Mouse (Mus musculus) cerebellum, adult 2 months (tissue): Measurements from ENCODE around the gene Clec2l. TPM values are rescaled to one million over a fixed set of nuclear protein-coding genes. Genes with fewer than 3 reads are reported as not detected.

ENCODE experiments used
- DNase-seq, 2 experiments: peaks; one replicate each; pipeline ENCODE4 v3.0.0; 2021
- H3K27ac ChIP-seq: fragments of 200-500 bp; 2 replicates; pipeline ENCODE4 v1.5.1; 2012; ENCODE audit warnings: low read length, control low read depth, inconsistent platforms; ENCODE audit not compliant: insufficient read depth
- H3K27me3 ChIP-seq: fragments of 200-500 bp; 2 replicates; pipeline ENCODE4 v1.6.1; 2012; ENCODE audit warnings: inconsistent platforms, mild to moderate bottlenecking, low read length, moderate library complexity; ENCODE audit not compliant: control insufficient read depth, insufficient read depth
- H3K4me1 ChIP-seq: fragments of 200-500 bp; 2 replicates; pipeline ENCODE4 v1.6.1; 2011; ENCODE audit warnings: low read length; ENCODE audit not compliant: control insufficient read depth, insufficient read depth
- H3K4me3 ChIP-seq: fragments of 200-500 bp; replicated peaks from 2 replicates; pipeline ENCODE3; 2011; ENCODE audit warnings: mild to moderate bottlenecking, low read depth, low read length, control low read depth; ENCODE audit not compliant: insufficient read depth
- CTCF ChIP-seq: fragments of 200-500 bp; IDR thresholded peaks from 2 replicates; pipeline ENCODE4 v1.5.1; 2011; ENCODE audit warnings: low read depth, mild to moderate bottlenecking, control low read depth, low read length, moderate library complexity, borderline replicate concordance; ENCODE audit not compliant: insufficient read depth
- POLR2A ChIP-seq: fragments of 200-500 bp; IDR thresholded peaks from 2 replicates; pipeline ENCODE4 v1.6.1; 2011; ENCODE audit warnings: low read length, control low read depth, borderline replicate concordance; ENCODE audit not compliant: insufficient read depth
- WGBS: fragments of 180-500 bp; shearing (Covaris S2); methylation state at CpG from one replicate; pipeline ENCODE4 v1.1.7; 2018; 5-methylcytosine and 5-hydroxymethylcytosine counted together
- polyA plus RNA-seq: library from polyadenylated mRNA; depleted of rRNA; stranded (reverse); fragments of >200 nt; gene quantifications from 2 replicates; pipeline ENCODE4 v1.2.3, GENCODE M21; 2012; rRNA removed

Gene Clec2l
- 226 and 246 TPM in 2 replicates for polyA plus RNA-seq

- Histone ChIP-seq H3K27ac (peak within 1 kb of the TSS; percentile 32), H3K4me3 (peak within 1 kb of the TSS; percentile 68), H3K4me1 (peaks cover 11% of the 10 kb centered on the region), H3K27me3 (no peaks in the 10 kb centered on the region)
- WGBS = under 1% methylated on average over 83 of the region's 84 CpGs
- peak; percentile 79 to 81 for DNase-seq
- 0 out of 2 replicates have a peak, but pooled peaks have one; percentile 33 for TF ChIP-seq POLR2A
- no peak for TF ChIP-seq CTCF
Measured at GRCm38 (mm10) chr6:38662714-38663615, at the start of gene Clec2l. Gene Clec2l, plus strand, starts transcription at chr6:38663069.

DNA sequence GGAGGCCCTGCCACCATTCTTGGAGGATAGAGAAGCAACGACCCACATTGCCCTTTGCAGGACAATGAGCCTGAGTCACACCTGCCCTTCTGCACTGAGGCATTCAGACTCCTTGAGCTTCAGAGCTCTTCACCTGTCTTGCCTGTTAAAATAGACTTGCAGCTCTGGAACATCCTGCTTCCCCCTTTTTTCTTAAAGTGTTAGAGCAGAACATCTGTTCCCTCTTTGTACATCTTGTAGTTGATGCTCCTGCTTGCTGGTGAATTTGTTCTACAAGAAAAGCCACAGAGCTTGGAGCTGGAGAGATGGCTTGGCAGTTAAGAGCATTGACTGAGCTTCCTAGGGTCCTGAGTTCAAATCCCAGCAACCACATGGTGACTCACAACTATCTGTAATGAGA lies 40.5 kb upstream of the Clec2l start:
- peaks cover 7% of the 10 kb centered on the region; the same call in 1 of the 2 replicates for H3K4me1 ChIP-seq
- H3K27me3 ChIP-seq = no peaks in the 10 kb centered on the region
- H3K27ac ChIP-seq = no peak overlapping the region
- TF ChIP-seq POLR2A (no peak), CTCF (no peak)
- H3K4me3 ChIP-seq = no peak overlapping the region
- WGBS = 87% methylated on average over 1 of the region's 1 CpGs
- no peak for DNase-seq

- DNase-seq = no peak
- H3K4me3 ChIP-seq = no peak overlapping the region
- 43% methylated on average over 2 of the region's 2 CpGs for WGBS
- no peaks in the 10 kb centered on the region for H3K27me3 ChIP-seq
- H3K27ac ChIP-seq = no peak overlapping the region
- TF ChIP-seq CTCF (no peak), POLR2A (no peak)
- H3K4me1 ChIP-seq = peaks cover 7% of the 10 kb centered on the region; the same call in 1 of the 2 replicates
Measured at GRCm38 (mm10) chr6:38623457-38623856, 39.4 kb upstream of the Clec2l start.

DNA sequence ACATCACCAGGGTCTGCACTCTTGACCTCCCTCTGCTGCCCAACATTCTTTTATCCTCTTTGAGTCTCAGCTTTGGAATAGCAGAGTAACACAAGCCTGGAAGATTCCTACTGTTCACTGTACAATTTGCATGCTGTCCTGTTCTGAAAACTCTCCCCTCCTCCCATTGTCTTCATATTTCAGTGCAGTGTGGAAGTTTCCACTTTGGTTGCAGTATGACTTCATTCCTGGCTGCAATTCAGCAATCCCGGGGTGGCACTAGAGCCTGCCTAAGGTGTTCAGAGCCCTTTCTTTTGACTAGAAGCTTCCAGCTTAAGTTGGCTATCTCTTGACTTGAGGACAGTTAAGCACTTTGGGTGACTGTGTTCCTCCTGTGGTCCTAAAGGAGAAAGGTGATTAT lies 38.4 kb upstream of the Clec2l start:
- TF ChIP-seq CTCF (no peak), POLR2A (no peak)
- Histone ChIP-seq H3K27me3 (no peaks in the 10 kb centered on the region), H3K4me1 (peaks cover 7% of the 10 kb centered on the region; the same call in 1 of the 2 replicates), H3K4me3 (no peak overlapping the region), H3K27ac (peak overlapping the region; percentile 8; the same call in 1 of the 2 replicates)
- 0% methylated on average over 1 of the region's 1 CpGs for WGBS
- peak; percentile 71 to 81 for DNase-seq

- no peak for TF ChIP-seq POLR2A
- no peak for TF ChIP-seq CTCF
- Histone ChIP-seq H3K4me3 (no peak overlapping the region), H3K4me1 (peaks cover 7% of the 10 kb centered on the region; the same call in 1 of the 2 replicates), H3K27me3 (no peaks in the 10 kb centered on the region), H3K27ac (no peak overlapping the region)
- DNase-seq = no peak
- 91% methylated on average over 5 of the region's 5 CpGs for WGBS
Measured at GRCm38 (mm10) chr6:38626086-38626485, 36.8 kb upstream of the Clec2l start.

GRCm38 (mm10) chr6:38627081-38627480 lies 35.8 kb upstream of the Clec2l start:
- WGBS = 96% methylated on average over 4 of the region's 4 CpGs

DNA sequence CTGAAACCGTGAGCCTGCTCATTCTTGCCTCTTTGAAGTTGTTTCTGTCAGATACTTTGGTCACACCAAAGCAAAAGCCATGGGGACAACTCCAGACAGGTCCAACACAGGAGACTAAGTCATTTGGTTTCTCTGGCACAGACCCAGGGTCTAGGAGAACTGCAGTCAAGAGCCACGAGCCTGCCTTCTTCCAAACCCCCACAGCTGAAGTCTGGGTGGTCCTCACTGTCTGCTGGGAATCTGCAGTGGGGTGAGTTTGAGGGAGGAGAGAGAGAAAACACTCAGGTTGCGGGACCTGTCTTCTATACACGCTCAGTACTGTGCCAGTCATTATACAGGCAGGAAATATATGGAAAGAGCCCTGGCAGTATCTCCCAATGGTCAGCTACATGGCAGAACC lies 35.4 kb upstream of the Clec2l start:
- 70% methylated on average over 4 of the region's 4 CpGs for WGBS
- Histone ChIP-seq H3K4me1 (peaks cover 7% of the 10 kb centered on the region; the same call in 1 of the 2 replicates), H3K27ac (no peak overlapping the region), H3K27me3 (no peaks in the 10 kb centered on the region), H3K4me3 (no peak overlapping the region)
- DNase-seq = no peak
- no peak for TF ChIP-seq CTCF

More at GRCm38 (mm10) chr6:38627081-38627480, 35.8 kb upstream of the Clec2l start:
- no peak overlapping the region for H3K4me3 ChIP-seq
- no peaks in the 10 kb centered on the region for H3K27me3 ChIP-seq
- TF ChIP-seq POLR2A = no peak
- no peak for TF ChIP-seq CTCF
- no peak for DNase-seq
- H3K4me1 ChIP-seq = peaks cover 7% of the 10 kb centered on the region; the same call in 1 of the 2 replicates
- H3K27ac ChIP-seq = no peak overlapping the region

- Histone ChIP-seq H3K27me3 (no peaks in the 10 kb centered on the region), H3K4me1 (peaks cover 4% of the 10 kb centered on the region; the same call in 1 of the 2 replicates), H3K4me3 (no peak overlapping the region), H3K27ac (no peak overlapping the region)
- TF ChIP-seq POLR2A = no peak
- TF ChIP-seq CTCF = no peak
- DNase-seq = no peak
- 100% methylated on average over 1 of the region's 1 CpGs for WGBS
Measured at GRCm38 (mm10) chr6:38629556-38629955, 33.3 kb upstream of the Clec2l start.
